Mouse (Mus musculus) c-Kit-negative CD71-positive TER-119-positive erythroid progenitor cells, embryonic 14.5 days (primary cell): ENCODE data around the gene Pole4.
"Not testable (repeated sequence)": the region's sequence is repeated elsewhere in the genome, so short reads cannot be mapped to it uniquely, and the experiment has no call there.

Source experiments
- DNase-seq: peaks from one replicate; pipeline ENCODE4 v3.0.0-alpha.2; 2013; ENCODE audit warnings: low read depth, low spot score

Gene Pole4

DNA sequence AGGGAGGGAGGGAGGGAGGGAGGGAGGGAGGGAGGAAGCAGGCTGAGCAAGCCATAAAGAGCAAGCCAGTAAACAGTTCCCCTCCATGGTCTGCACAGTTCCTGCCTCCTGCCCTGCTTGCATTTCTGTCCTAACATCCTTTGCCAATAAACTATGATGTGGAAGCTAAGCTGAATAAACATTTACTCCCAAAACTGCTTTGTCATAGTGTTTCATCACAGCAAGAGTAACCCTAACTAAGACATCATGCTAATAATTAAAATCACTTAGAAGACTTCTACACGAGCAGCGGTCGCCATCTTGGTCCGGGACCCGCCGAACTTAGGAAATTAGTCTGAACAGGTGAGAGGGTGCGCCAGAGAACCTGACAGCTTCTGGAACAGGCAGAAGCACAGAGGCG, 79.8 kb downstream of the Pole4 start:
- DNase-seq: not testable (repeated sequence)

- DNase-seq: no peak
Measured at GRCm38 (mm10) chr6:82613201-82613600, 92.0 kb downstream of the Pole4 start.

DNA sequence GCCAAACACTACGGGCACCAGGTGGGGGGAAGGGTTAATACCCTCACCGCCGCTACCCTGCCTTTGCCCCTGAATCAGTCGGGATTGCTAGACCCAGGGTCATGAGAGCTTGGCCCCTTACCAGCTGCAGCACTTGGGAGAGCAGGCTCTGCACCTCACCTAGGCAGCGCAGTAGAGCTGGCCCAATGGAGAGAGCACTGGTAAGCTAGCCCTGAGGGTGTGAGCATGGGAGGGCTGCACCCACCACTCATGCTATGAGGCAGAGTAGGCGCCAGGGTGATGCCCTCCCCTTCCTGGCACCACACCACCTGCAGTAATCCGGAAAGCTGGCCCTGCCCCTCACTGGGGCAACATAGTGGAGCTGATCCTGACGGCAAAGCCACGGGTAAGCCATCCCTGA, 94.1 kb downstream of the Pole4 start:
- DNase-seq: no peak

- DNase-seq: no peak
Measured at GRCm38 (mm10) chr6:82609339-82609926, 95.7 kb downstream of the Pole4 start.

GRCm38 (mm10) chr6:82608756-82609155, 96.4 kb downstream of the Pole4 start:
- no peak for DNase-seq

DNA sequence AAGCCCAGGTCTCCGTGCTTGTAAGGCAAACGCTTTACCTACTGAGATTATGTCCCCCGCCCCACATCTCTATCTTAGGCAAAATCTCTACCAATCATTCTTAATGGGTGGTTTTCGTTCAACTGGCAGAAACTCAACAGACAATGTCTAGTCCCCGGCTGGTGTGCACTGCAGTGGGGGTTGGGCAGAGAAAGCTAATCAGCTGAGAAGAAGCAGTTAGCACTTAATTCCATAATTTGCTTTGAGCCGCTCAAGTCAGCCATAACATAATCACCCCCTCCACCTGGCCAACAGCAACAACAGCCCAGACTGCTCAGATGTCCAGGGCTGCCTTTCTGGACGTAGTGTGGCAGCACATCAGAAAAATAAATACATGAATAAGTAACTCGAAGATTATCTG, 100.4 kb downstream of the Pole4 start:
- no peak for DNase-seq

GRCm38 (mm10) chr6:82603665-82604064, 101.5 kb downstream of the Pole4 start:
- no peak for DNase-seq

GRCm38 (mm10) chr6:82603228-82603627, 101.9 kb downstream of the Pole4 start:
- no peak for DNase-seq

- DNase-seq: no peak
Measured at GRCm38 (mm10) chr6:82595461-82596090, 109.6 kb downstream of the Pole4 start.

- DNase-seq: no peak
Measured at GRCm38 (mm10) chr6:82589387-82589786, 115.8 kb downstream of the Pole4 start.

DNA sequence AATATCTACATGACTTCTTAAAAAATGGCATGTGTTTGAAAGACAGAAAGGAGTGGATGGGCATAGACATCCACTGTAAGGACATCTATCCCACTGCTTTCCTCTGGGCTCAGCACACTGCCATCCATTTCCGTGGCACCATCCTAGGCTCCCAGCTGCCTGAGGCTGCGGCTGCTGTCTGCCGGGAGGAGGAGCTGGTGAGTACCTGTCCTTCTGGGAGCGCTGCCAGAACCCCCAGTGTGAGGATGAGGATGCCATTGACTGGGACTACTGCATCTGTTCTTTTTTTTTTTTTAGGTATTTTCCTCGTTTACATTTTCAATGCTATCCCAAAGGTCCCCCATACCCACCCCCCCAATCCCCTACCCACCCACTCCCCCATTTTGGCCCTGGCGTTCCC, 119.8 kb downstream of the Pole4 start:
- DNase-seq: no peak

- peak; percentile 48 for DNase-seq
Measured at GRCm38 (mm10) chr6:82575445-82575844, 129.7 kb downstream of the Pole4 start.
